Mouse (Mus musculus) ovary, postnatal 14 days (tissue): ENCODE measurements around the gene Kirrel3.
A peak's percentile ranks its signal among the peaks of the same experiment; 100 is the strongest.

Source experiments
- DNase-seq: peaks from one replicate; pipeline ENCODE4 v3.0.0; 2022; ENCODE audit warnings: low spot score

The Kirrel3 gene

DNA sequence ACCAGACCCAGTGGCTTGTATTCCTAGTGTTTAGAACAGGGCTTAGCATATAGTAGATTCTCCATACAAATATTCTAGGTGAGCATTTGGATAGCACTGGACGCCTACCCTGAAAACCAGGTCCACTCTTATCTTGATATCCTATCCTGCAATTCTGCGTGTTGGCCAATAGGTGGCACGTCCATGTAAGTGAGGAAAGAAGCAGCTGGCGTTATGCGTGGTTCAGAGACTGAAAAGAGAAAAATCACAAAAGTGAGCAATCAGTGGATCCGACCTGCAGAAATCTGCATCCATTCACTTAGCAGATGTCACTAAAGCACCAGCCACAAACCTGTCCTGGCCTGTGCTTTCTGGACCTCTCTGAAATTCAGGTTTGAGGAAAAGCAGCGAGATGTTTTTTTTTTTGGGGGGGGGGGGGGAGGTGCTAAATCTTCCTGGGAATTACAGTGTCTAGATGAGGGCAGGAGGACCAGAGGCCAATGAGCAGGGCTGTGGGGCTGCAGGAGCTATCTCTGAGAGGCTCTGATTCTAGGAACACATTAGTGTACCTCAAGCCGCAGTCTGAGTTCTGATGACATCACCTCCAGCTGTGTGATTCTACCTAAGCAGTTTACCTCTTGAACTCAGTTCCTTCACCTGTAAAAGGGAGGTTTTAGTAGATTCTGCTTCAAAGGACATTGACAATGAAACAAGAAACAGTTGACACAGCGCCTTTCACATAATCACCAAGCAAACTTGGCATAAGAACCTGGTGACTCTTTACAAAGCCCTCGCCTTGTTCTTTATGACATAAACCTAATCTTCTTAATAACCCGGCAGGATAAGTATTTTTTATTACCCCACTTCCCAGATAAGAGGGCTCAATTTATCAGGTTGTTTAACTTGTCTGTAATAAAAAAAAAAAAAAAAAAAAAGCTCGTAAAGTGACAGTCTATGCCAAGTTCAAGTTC is 498.1 kb downstream of the Kirrel3 start:
- no peak for DNase-seq

GRCm38 (mm10) chr9:34986156-34986555 is 500.5 kb downstream of the Kirrel3 start:
- no peak for DNase-seq

DNA sequence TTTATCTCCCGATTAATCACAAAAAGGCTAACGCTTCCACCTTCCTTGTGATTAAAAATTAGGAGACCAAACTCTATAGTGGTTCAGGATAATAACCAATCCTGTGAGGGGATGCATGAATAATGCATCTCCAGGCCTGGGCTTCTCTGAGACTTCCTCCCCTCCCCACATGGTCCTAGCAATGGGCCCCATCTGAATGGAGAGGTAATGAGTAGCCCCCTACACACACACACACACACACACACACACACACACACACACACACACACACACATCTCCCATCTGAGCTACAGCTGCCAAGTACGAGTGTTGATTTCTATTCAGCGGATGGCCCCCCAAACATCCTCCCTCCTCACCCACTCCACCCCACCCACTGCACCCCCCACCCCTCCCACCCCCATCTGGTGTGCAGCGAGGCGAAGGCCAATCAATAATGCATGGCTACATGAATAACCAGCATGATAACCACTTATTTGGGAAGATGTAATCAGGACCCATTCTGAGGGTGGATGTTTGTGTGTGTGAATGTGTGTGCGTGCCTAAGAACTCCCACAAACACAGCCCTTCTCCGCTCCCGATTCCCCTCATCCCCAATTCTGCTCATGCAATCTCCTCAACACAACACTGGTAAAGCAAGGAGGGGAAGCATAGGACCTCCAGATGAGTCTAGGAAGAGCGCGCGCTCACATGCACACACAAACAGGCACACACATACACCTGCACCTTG is 501.9 kb downstream of the Kirrel3 start:
- no peak for DNase-seq

GRCm38 (mm10) chr9:34988683-34989082 is 503.0 kb downstream of the Kirrel3 start:
- DNase-seq: no peak

- DNase-seq: no peak
Measured at GRCm38 (mm10) chr9:34992201-34992600, 506.5 kb downstream of the Kirrel3 start.

GRCm38 (mm10) chr9:34993467-34994211 is 507.9 kb downstream of the Kirrel3 start:
- peak; percentile 73 for DNase-seq

- DNase-seq: no peak
Measured at GRCm38 (mm10) chr9:34995078-34995477, 509.4 kb downstream of the Kirrel3 start.

DNA sequence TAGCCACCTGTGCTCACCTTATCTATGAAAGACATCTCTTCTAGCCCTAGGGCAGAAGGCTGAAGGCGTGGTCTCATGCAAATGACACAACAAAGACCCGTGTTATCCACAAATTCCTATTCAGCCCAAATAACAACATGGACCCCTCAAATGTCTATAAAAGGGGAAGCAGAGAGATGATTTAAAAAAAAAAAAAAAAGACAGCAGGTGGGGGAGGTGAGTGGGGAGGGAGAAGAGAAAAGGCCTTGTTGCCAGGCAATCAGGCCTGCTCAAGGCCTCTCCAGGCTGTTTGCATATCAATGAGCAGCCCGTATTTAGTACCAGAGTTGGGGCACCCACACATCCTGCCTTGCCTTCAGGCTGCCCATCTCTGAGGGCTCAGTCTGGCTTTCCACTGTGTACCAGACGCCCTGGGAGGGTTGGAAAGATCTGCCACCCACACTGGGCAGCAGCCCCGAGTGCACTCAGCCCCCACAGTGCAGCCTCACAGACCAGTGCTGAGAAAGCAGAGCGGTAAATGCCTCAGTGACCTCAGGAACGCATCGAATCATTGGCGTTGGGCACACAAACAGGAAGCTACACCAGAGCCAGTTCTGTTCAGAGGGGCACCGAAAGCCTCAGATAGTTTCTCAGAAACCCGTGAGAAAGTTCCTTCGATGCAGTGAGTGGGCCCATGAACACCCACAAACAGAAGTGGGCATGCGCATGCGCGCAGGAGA is 510.1 kb downstream of the Kirrel3 start:
- no peak for DNase-seq

GRCm38 (mm10) chr9:34997880-34998865 is 512.5 kb downstream of the Kirrel3 start:
- DNase-seq: no peak

DNA sequence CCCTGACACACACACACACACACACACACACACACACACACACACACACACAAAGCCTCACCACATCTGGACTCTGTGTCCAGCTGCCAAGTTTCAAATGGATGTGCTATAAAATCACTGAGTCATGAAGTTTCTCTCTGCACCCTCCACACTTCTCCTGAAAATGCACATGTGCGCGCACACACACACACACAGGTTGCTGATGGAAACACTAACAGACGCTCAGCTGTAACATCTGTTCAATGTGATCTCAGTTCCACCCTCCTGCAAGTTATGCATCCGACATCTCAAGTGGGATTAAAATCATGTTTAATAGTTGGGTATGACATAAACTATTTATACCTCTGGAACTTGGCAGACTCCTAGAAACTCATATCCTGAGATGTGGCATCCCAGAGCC is 518.4 kb downstream of the Kirrel3 start:
- DNase-seq: no peak

GRCm38 (mm10) chr9:35007697-35008341 is 522.1 kb downstream of the Kirrel3 start:
- DNase-seq: no peak

DNA sequence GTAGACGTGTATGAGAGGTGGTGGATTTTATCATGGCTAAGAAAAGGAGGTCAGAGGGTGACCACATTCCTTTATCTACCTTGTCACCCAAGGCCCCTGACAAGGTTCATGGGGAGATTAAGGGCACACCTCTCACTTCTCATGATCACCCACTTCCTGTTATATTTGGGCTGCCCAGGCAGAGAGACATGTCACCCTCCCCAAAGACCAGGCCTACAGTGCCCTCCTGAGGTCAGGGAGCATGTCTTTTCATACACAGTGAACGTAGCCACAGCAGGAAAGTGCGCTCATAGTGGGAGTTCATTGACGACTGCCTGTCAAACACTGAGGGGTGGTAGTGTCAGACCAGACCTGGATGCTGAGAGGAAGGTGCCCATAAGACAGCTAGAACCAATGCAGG is 531.1 kb downstream of the Kirrel3 start:
- no peak for DNase-seq

DNA sequence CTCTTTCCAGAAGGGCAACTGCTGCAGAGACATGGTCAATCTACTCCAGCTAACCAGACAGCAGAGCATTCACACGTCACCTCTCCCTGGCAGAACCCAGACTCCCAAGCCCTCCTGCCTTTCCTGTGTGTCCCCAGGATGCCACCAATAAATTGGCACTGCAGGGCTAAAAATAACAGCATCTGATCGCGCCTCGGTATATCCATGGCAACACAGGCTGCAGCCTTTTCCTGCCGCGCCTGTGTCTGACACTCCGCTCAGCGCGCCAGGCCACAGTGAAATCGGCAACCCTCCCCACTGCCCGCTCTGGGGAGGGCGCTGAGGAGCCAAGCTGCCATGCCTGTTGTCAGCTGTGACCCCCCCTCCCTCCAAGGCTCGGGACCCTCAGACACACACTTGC is 531.9 kb downstream of the Kirrel3 start:
- no peak for DNase-seq

GRCm38 (mm10) chr9:35018056-35018455 is 532.4 kb downstream of the Kirrel3 start:
- no peak for DNase-seq

- DNase-seq: peak; percentile 59
Measured at GRCm38 (mm10) chr9:35019372-35019771, 533.7 kb downstream of the Kirrel3 start.

DNA sequence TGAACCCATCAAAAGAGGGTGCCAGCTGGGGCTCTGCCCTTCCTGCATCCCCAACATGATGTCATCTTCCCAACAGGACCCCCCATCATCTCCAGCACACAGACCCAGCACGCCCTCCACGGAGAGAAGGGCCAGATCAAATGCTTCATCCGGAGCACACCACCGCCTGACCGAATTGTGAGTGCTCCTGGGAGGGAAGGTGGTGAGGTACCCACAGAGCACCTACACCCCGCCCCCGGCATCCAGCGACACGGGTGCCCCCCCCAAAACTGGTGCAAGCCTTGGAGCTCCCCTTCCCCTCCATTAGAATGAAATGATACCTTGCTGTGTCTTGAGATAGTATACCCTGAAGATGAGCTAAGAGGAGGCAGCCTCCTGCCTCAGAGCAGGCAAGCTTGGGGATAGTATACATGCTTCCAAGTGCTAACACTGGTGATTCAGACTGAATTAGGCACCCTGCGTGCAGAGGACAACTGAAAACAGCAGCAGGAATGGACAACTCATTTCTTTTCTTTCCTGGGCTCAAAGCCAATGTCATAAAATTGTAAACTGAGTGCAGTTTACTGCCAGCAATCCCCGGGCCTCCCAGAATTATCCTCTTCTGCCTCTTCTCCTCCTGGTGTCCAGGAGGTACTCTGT is 534.4 kb downstream of the Kirrel3 start:
- DNase-seq: no peak

GRCm38 (mm10) chr9:35021744-35022143 is 536.0 kb downstream of the Kirrel3 start:
- no peak for DNase-seq

GRCm38 (mm10) chr9:35024591-35025496 is 539.1 kb downstream of the Kirrel3 start:
- no peak for DNase-seq
